Mouse (Mus musculus) kidney, postnatal 25 days (tissue): ENCODE results near the gene Disc1.

Source experiments
- DNase-seq, 2 experiments: peaks; one replicate each; pipeline ENCODE4 v3.0.0; 2021; ENCODE audit warnings: mixed read lengths in 2 of 2

Gene Disc1

GRCm38 (mm10) chr8:125053505-125054435, at the start of gene Disc1:
Gene Disc1, plus strand, starts transcription at chr8:125054195.
- peak; percentile 20 to 56 for DNase-seq

DNA sequence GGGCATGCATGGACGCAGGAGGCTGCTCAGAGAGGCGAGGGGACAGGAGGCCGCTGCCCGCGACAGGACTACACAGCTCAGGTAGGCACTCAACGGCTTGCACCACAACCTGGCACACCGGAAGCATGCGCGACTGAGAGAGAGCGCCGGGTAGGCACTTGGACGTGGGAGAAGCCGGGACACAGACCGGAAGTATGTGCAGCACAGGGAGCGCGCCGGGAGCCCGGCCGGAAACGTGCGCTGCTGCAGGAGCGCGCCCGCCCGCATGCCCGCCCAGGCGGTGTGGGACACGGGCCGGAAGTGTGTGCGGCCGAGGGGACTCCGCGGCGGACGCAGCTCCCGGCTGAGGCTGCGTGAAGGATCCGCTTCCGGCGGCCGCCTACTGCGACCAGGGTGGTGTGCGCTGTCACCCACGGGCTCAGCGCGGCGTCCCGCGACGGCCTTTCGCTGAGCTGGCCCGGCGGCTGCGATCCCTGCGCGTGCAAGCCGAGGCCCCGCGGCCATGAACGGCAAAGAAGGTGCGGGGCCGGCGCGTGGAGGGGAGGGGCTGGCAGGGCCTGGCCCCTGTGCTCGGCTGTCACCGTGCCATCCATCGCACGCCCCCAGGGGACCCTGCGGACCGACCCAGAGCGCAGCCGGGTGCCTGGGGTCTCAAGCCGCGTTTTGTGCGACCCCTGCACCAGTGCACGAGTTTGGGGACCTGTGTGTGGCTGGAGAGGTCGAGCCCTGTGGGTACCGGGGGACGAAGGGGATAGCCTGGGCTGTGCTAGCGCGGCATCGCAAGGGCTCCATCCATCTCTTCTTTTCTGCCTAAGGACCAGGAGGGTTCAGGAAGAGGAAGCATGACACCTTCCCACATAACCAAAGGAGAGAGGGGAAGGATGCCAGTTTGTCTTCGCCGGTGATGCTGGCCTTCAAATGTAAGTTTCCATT, 41.0 kb upstream of the Disc1 start, which contains the start of gene Tsnax:
Gene Tsnax (plus strand): TSS at position 303 of the 933 bp plus-strand sequence.
- peak; percentile 90 to 96 for DNase-seq

DNA sequence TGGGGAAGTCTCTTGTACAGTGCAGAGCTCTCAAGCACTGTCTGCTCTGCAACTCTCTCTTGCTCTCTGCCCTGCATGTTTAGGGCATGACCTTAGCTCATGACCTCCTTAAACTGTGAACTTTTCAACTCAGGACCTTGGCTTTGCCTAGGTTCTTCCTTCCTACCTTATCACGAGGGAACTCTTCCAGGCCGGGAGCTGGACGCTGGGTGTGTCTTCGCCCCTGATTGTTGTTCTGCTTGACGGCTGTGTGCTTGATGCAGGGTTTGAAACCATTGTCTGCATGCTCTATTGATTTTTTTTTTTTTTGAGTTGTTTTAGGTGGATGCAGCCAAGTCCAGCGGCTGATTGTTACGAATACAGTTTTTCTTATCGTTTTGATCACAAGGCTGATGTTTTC, 29.9 kb upstream of the Disc1 start:
- DNase-seq: no peak

GRCm38 (mm10) chr8:125027211-125027610, 26.8 kb upstream of the Disc1 start:
- no peak for DNase-seq

DNA sequence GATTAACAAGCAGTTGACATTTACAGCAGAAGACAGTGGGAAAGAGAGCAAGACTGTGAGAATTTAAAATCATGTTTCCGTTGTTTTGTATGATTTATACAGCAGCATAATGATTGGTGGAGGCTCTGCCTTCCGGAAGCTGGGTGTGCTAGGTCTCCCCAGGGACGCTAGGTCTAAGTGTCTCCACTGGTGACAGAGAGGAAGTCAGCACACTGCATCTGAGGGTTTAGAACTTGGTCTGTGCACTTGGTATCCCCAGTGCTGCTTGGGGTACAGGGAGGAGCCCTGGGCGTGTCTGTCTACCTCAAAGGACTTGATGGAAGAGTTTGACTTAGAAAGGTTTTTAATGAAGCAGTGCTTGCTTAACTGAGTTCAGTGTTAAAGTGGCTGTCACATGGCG, 25.2 kb upstream of the Disc1 start:
- no peak for DNase-seq

DNA sequence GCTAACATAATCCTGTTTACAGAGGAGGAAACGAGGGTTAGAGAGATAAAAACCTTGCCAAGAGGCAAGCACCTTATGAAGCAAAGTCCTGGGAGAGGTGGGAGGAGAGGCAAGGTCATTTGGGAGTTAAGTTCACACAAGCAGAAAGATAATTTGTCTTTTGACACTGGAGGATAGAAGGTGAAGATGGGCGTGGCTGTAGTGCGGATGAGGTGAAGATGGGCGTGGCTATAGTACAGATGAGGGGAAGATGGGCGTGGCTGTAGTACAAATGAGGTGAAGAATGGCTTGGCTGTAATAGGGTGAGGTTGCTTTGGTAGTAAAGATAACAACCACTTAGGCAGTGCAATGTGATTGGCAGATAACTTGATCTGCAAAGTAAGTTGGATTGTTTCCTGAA, 22.7 kb upstream of the Disc1 start:
- no peak for DNase-seq

- DNase-seq: peak; percentile 73
Observed at GRCm38 (mm10) chr8:125034669-125035068, 19.3 kb upstream of the Disc1 start.

DNA sequence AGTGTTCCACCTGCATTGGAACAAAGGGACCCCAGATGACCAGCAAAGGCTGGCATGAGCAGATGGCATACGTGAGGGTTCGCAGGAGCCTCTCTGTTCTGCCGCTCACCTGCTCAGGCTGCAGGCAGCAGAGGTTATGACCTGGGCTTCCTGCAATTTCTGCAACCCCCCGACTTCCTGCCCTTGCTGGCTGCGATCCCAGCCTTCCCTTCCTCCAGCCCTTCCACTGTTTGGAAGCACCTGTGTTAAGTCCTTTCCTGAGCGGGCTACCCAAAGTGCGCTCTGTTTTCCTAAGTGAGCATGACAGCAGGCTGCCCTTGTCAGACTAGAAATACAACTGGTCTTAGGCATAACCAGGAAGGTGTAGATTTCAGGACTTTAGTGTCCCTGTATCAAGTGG, 16.9 kb upstream of the Disc1 start:
- peak in 1 of 2 experiments; percentile 46 for DNase-seq

DNA sequence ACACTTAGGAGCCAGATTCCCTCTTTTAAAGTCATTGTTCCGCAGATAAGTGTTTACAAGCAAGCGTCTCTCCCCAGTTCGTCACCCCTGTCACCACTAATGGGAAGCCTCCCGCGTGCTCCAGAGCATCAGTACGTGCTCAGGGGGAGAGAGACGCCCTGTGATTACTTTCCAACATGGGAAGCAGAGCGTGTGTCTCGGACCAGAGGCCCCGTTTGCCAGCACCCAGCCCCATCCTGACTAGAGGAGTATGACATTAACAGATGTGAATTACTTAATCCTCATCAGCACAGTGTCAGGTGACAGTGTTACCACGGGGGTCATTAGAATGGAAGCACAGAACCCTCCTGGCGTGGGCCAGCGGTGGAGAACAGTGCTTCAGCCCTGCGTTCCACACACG, 15.3 kb upstream of the Disc1 start:
- DNase-seq: no peak

DNA sequence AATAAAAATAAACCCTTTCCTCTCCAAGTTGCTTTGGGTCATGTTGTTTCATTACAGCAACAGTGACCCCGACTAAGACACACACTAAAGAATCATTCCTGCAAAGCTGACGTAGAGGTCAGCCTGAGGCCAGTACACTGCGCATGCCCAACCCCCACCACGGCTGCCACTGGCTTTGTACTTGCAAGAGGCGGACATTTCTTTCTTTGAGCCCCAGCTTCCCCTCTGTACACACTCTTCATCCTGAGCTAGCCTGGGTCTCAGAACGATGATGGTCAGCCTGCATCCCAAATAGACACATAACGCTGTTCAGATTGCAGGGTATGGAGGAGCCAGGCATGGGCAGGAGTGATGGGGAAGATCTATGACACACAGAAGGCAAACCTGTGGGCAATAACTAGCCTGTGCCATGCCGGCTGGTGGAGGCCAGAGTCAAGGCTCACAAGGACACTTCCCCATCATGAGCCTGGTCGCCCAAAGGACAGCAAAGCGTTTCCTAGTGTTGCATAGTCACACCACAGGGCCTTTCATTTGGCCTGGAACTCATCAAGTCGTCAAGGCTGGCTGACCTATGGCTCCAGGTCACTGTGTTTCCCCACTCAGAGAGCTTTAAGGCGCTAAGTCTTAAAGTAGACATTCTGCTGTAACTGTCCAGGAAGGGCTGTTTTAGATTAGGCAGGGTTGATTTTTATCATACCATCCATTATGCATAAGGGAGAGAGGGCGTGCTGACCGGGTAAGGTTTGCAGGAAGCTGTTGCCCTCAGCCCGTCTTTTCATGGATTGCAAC, 13.2 kb upstream of the Disc1 start:
- no peak for DNase-seq

GRCm38 (mm10) chr8:125041496-125041895, 12.5 kb upstream of the Disc1 start:
- DNase-seq: no peak

DNA sequence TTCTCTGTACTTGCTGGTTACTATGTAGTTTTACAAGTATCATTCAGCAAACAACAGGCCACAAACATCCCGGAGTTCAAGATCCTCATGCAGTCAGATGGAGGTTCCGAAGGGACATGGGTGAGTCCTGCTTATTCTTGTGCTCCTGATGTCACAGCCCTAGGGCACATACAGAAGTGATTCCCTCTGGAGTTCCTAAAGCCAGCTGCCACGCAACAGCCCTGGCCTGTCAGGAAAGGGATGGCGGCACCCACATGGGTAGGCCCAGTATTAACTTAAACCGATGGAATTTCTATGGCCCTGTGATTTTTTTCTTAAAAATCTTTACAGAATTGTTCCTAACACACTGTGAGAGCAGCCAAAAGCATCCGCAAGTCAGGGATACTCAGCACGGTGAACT, 10.6 kb upstream of the Disc1 start:
- DNase-seq: no peak

DNA sequence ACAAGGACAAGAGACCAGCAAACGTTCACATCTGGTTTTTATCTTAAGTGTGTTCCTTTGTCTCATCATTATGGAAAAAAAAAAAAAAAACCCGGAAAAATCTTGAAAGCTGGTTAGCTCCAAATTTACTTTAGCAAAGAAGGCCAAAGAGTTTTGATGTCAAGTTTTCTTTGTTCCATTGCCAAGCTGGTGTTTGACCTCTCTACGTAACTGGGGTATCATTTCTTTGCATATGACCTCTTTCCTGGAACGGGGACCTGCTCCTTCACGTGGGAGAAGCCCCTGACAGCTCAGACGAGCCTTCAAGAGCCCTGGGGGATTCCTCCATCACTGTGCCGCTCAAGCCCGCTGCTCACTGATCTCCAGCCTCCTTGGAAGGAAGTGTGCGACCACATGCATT, 10.1 kb upstream of the Disc1 start:
- DNase-seq: no peak

- no peak for DNase-seq
Observed at GRCm38 (mm10) chr8:125045760-125046159, 8.2 kb upstream of the Disc1 start.

- no peak for DNase-seq
Observed at GRCm38 (mm10) chr8:125049051-125049750, 4.8 kb upstream of the Disc1 start.

DNA sequence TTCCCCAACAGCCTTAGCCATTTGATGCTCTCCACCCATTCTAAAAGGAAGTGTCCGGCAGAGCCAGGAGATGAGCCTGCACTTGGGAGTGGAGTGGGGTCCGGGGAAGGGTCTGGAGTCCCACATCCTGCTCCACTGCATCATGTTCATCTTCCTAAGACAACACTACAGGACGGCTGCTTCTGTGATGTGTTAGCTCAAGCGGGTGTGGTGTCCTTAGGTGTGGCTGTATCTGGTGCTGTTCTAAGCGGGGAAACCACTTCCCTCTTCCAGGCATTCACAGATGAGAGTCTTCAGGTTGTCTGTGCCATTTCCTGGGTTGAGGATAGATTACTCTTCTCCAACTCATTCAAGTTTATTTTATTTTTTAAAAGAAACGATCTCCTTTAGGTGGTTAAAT, 4.2 kb upstream of the Disc1 start:
- no peak for DNase-seq

- peak; percentile 68 to 86 for DNase-seq
Observed at GRCm38 (mm10) chr8:125052026-125052425, 2.0 kb upstream of the Disc1 start.

DNA sequence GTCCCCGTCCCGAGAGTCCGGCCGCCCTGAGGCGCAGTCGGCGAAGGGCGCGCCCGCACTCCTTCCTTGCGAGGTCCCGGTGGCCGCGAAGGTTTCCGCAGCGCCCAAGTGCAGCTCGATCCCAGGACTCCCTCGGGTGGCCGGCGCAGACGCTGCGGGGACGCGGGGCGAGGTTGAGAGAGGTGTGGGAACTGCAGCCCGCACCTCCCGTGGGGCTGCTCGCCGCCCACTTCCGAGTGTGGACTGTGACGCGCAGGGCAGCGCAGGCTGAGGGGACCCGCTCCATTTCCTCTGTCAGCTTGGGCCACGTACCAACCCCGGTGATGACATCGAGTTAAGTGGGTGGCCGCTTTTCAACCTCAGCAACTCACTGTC, 428 bp downstream of the Disc1 start:
- DNase-seq: peak; percentile 52 to 72

- DNase-seq: peak in 1 of 2 experiments; percentile 5
Observed at GRCm38 (mm10) chr8:125060904-125061303, 6.9 kb downstream of the Disc1 start.

DNA sequence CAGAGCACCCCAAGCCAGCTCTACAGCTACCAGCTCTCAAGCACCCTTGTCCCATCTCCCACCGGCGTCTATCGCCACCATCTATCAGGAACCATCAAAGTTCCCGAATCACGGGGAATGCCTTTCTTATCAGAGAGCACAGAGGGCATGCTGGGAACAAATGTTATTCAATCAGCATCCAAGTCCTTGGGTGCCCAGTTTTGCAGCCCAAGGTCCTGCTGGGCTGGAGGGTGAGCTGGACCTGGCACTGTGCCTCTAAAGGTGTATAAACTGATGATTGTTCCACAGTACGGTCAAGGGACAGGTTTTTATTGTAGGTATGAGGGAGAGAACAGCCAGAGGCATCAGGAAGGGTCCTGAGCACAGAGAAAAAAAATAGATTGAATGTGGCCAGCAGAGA, 11.6 kb downstream of the Disc1 start:
- no peak for DNase-seq

DNA sequence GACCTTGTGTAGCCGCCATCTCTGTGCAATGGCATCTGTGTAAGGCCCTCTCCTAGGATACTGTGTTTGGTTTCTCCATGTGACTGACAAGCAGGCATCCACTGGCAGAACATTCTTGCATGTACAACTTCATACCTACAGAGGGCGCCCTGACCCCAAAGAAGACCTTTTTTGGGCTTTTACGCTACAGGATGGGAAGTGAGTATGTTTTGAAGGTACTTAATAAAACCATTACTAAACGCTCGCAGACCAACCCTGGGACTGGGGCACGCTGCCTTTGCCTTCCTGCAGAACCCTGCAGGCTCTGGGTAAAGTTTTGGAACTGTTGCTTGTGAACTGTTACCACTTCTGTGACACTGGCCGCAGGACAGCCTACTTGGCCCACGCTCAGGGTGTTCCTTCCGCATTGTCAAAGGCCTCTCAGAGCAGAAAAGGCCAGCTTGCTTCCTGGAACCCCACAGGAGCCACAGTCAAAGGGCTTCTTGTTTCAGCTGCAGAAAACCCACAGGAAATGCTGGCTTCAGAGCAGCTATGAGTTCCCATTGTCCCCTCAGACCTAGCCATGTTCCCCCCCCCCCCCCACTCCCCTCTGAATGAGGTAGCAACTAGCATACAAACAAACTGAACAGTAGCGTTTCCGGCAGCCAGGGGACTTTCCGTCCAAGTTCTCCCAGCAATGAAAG, 13.1 kb downstream of the Disc1 start:
- DNase-seq: peak; percentile 72 to 83
